Mouse (Mus musculus): Measurements from ENCODE around the gene Htr2c.

GRCm38 (mm10) chrX:146928251-146928650, 34.1 kb upstream of the Htr2c start:
- TF ChIP-seq EP300 (IDR thresholded peaks at IDR 0.05; ENCODE audit: low read depth) (no peak), CTCF (IDR thresholded peaks at IDR 0.05; ENCODE audit: low read depth) (no peak)
